Mouse (Mus musculus) bone marrow, adult 2 months (tissue): ENCODE measurements around the gene Tfrc. TPM values are rescaled to one million over a fixed set of nuclear protein-coding genes. Genes with fewer than 3 reads are reported as not detected.

Source experiments
- H3K27ac ChIP-seq: fragments of 200-500 bp; 2 replicates; pipeline ENCODE4 v1.5.1; 2012; ENCODE audit warnings: low read depth, mild to moderate bottlenecking, control low read depth, inconsistent platforms, low read length; ENCODE audit not compliant: control insufficient read depth, poor library complexity, insufficient read depth
- H3K4me1 ChIP-seq: fragments of 200-500 bp; 2 replicates; pipeline ENCODE4 v1.6.1; 2011; ENCODE audit warnings: low read length; ENCODE audit not compliant: control insufficient read depth, insufficient read depth
- H3K4me3 ChIP-seq: fragments of 200-500 bp; replicated peaks from 2 replicates; pipeline ENCODE3; 2011; ENCODE audit warnings: mild to moderate bottlenecking, low read depth, low read length, control low read depth; ENCODE audit not compliant: control insufficient read depth
- CTCF ChIP-seq: fragments of 200-500 bp; IDR thresholded peaks from 2 replicates; pipeline ENCODE4 v1.5.1; 2011; ENCODE audit warnings: low read length, control low read depth; ENCODE audit not compliant: control insufficient read depth, insufficient read depth
- POLR2A ChIP-seq: fragments of 200-500 bp; IDR thresholded peaks from 2 replicates; pipeline ENCODE4 v1.6.1; 2011; ENCODE audit warnings: low read depth, mild to moderate bottlenecking, control low read depth, low read length, borderline replicate concordance; ENCODE audit not compliant: control insufficient read depth
- WGBS: fragments of 180-500 bp; shearing (Covaris S2); methylation state at CpG from one replicate; pipeline ENCODE4 v1.1.7; 2018; 5-methylcytosine and 5-hydroxymethylcytosine counted together
- polyA plus RNA-seq: library from polyadenylated mRNA; stranded (reverse); fragments of >200 nt; gene quantifications from 2 replicates; pipeline ENCODE4 v1.2.4, GENCODE M21; 2011; ENCODE audit warnings: low replicate concordance; ENCODE audit not compliant: missing spikeins, insufficient read depth, insufficient read length

Tfrc gene
- polyA plus RNA-seq, 1 experiment: 210 TPM

DNA sequence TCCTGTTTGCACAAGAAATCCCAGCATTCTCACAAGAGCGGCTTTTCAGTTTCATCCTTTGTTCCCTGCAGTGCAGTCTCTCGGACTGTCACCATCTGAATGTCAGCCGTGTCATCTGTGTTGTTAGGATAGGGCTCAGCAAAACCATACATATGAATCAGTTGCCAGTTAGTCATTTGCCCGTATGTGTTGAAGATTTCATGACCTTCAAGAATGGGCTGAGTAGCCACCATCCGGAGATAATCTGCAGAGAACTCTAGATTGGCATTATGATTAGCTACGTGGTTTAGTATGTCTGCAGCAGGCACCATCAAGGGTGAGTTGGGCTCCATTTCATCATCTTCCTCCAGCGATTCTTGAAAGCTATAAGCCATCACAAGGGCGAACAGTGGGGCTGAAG is 17.2 kb upstream of the Tfrc start:
- H3K4me3 ChIP-seq: no peak overlapping the region
- WGBS: 81% methylated on average over 8 of the region's 8 CpGs
- TF ChIP-seq CTCF (no peak), POLR2A (no peak)
- H3K27ac ChIP-seq: no peak overlapping the region
- peaks cover 3% of the 10 kb centered on the region; the same call in 1 of the 2 replicates for H3K4me1 ChIP-seq

DNA sequence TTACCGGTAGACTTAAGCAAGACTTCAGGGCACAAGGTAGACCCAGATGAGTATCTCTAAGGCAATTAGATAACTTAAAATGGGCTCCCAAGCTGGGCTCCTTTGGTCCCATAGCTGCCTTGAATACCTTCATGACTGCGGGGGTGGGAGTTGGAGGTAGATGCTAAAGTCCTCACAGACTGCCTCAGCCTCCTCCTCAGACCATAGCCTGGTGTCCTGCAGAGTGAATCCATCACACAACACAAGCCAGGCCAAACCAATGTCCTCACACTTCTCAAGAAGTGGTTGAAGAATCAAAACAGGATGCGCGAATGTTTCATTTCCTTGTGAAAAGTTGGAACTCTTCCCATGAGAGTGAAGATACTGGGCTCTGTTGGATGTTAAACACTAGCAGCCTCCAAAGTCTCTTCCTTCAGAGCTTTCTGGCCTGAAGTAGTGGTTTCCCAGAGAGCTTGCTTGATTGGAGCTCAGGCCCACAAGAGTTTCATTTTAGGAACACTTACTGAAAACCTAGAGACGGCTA is 15.4 kb upstream of the Tfrc start:
- peaks cover 3% of the 10 kb centered on the region; the same call in 1 of the 2 replicates for H3K4me1 ChIP-seq
- no peak for TF ChIP-seq CTCF
- no peak for TF ChIP-seq POLR2A
- 66% methylated on average over 5 of the region's 5 CpGs for WGBS
- H3K27ac ChIP-seq: peak overlapping the region; percentile 12; the same call in 1 of the 2 replicates
- no peak overlapping the region for H3K4me3 ChIP-seq

DNA sequence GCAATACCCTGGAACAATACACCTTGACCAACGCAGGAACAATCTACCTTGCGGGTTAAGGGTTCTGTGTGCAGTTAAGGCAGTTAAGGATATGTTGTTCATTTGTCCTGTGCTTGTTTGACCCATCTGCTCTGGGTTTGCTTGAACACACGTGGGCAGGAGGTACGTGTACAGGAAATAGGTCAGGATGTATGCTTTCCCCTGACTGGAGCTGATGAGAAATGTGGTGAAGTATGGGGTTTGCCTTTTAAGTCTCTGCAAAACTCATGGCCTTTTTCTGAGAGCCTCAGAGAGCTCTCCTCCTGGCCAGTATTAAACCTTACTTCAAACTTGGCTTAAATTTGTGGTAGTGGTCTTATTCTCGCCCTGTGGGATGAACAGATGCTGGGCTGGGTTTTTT is 14.8 kb upstream of the Tfrc start:
- Histone ChIP-seq H3K4me3 (no peak overlapping the region), H3K27ac (peak overlapping the region; percentile 12; the same call in 1 of the 2 replicates), H3K4me1 (peaks cover 3% of the 10 kb centered on the region; the same call in 1 of the 2 replicates)
- WGBS: 32% methylated on average over 5 of the region's 5 CpGs
- TF ChIP-seq CTCF (no peak), POLR2A (no peak)

DNA sequence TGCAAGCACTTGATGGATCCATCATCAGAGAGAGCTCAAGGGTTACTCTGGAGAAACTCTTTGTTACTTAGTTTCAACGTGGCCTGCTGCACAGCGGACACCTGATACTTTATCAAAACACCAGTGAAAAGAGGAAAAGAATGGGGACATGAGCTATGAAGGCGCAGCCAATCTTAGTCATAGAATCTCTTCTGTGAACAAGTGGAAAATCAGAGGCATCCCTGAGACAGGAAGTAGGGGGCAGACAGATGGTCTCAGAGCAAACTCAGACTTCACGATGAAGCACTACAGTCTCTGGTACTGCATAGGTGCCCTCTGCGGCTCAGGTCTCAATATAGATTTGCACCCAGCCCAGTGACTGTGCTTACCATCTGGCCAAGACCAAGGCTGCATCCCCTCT is 14.0 kb upstream of the Tfrc start:
- TF ChIP-seq CTCF: no peak
- no peak for TF ChIP-seq POLR2A
- no peak overlapping the region for H3K27ac ChIP-seq
- 61% methylated on average over 5 of the region's 5 CpGs for WGBS
- peaks cover 3% of the 10 kb centered on the region; the same call in 1 of the 2 replicates for H3K4me1 ChIP-seq
- no peak overlapping the region for H3K4me3 ChIP-seq

DNA sequence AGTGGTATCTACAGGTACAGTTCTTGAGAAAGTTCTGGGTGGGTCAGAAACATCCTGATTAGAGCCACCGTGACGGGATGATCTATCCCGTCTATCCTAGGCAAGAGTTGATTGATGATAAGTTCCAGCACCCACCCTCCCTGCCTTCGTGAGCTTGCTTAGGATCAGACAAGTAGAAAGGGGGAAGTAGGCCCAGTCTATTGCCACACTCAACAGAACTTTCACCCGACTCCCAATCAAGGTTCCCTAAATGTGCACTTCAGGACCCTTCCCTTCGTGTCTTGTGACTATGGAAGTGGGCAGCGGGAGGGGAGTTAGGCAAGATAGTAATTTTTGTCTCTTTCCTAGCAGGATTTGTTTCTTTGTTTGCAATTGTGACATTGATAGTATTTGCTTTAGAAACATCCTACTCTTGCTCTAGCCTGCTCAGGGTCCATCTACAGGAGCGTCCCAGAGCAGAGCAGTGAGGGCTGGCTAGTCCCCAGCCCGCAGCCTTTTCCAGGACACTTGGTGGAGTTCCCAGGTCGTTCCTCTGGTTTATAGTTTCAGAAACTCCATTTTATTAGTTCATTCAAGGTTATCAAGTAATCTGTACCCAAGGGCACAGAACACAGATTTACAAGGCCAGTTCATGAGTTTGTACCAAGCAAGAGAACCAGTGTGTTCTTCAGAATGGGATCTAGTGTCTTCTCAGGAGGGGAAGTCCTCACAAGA is 13.4 kb upstream of the Tfrc start:
- TF ChIP-seq CTCF (no peak), POLR2A (no peak)
- Histone ChIP-seq H3K4me1 (peaks cover 3% of the 10 kb centered on the region; the same call in 1 of the 2 replicates), H3K27ac (no peak overlapping the region), H3K4me3 (no peak overlapping the region)
- 33% methylated on average over 10 of the region's 10 CpGs for WGBS

DNA sequence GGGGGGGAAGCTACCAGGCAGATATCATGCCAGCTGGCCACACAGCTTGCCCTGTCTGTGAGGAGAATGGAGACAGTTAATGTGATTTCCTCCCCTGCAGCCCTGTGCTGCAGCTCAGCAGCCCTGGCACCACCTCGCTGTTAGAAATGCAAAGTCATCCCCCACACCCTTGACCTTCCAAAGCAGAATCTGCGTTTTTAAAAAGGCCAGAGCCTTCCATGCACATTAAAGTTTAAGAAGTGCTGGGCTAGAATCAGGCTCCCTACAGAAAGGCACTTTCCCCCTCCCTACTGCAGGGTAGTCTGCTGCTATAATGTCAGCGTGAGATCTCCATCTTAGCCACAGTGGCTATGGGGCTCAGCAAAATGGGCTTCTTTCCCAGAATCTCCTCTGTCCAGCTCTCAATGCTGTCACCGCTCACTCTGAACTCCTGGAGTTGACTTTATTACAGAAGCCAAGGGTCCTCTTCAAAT is 10.8 kb upstream of the Tfrc start:
- Histone ChIP-seq H3K4me3 (no peak overlapping the region), H3K4me1 (peaks cover 3% of the 10 kb centered on the region; the same call in 1 of the 2 replicates), H3K27ac (peak overlapping the region; percentile 34; the same call in 1 of the 2 replicates)
- WGBS: 17% methylated on average over 4 of the region's 4 CpGs
- TF ChIP-seq CTCF (no peak), POLR2A (no peak)

DNA sequence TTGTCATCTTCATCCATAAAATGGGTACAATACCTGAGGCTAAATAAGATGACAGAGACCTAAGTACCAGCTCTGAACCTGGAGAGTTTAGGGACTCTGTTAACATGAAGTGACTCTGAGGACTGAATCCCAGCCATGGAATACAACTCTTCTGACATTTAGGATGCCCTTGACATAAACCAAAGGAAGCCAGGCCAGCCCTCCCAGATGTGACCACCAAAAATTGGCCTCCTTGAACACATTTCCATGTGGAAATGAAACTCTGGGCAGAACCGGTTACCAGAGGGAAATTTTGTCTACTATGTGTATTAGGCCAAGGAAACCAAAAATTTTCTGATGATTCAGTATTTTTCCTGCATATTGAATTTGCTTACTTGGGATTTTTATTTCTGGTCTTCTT is 9.6 kb upstream of the Tfrc start:
- Histone ChIP-seq H3K4me1 (no peaks in the 10 kb centered on the region; the same call in 1 of the 2 replicates), H3K4me3 (no peak overlapping the region), H3K27ac (no peak overlapping the region)
- WGBS: 70% methylated on average over 1 of the region's 1 CpGs
- no peak for TF ChIP-seq CTCF
- TF ChIP-seq POLR2A: no peak

DNA sequence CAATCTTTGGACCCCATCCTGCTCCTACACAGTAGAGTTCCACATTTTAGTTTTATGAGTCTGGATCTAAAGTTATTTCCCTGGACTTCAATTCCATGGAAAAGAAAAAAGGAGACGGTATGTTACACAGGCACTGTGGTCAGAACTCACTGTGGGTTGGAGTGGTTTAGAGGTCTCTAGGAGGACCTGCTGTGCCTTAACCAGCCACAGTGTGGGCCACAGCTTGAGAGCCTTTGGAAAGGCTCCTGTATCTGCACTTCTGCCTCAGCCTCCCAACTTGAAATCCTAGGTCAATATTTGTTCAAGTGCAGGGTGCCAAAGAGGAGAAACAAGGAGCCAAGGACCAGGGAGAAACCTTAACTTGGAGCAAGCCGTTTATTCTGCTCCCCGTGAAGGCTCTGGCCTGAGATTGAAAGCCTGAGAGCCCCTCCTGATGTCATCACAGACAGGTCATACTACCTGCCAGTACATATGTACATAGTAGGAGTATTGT is 6.5 kb upstream of the Tfrc start:
- TF ChIP-seq CTCF: no peak
- no peak for TF ChIP-seq POLR2A
- H3K27ac ChIP-seq: no peak overlapping the region
- no peaks in the 10 kb centered on the region; the same call in 1 of the 2 replicates for H3K4me1 ChIP-seq
- 88% methylated on average over 3 of the region's 3 CpGs for WGBS
- no peak overlapping the region for H3K4me3 ChIP-seq
